Mouse (Mus musculus) G1E (cell line): Measurements from ENCODE around the gene Tomm34. TPM values are rescaled to one million over a fixed set of nuclear protein-coding genes. Genes with fewer than 3 reads are reported as not detected.

Source experiments
- ATAC-seq: 2 replicates; pipeline ENCODE4 v1.8.0; 2016; ENCODE audit warnings: mild to moderate bottlenecking; ENCODE audit not compliant: insufficient number of reproducible peaks, poor library complexity, low FRiP score, severe bottlenecking; ENCODE audit errors: extremely low read depth
- DNase-seq: peaks from one replicate; pipeline ENCODE4 v3.0.0; 2012; ENCODE audit warnings: low spot score
- H3K27me3 ChIP-seq: 2 replicates; pipeline ENCODE4 v1.6.1; 2012; ENCODE audit warnings: mild to moderate bottlenecking, low read length, inconsistent platforms; ENCODE audit not compliant: insufficient read depth
- H3K36me3 ChIP-seq: replicated peaks from 2 replicates; pipeline ENCODE3; 2012; ENCODE audit warnings: mild to moderate bottlenecking, inconsistent platforms
- H3K4me1 ChIP-seq: 2 replicates; pipeline ENCODE4 v1.6.1; 2012; ENCODE audit warnings: low read depth, low read length, inconsistent platforms, mixed read lengths; ENCODE audit not compliant: insufficient read depth
- H3K4me3 ChIP-seq: 2 replicates; pipeline ENCODE4 v1.5.1; 2012; ENCODE audit warnings: low read depth, mild to moderate bottlenecking, inconsistent platforms, low read length, moderate library complexity, mixed read lengths
- H3K9me3 ChIP-seq: replicated peaks from 2 replicates; pipeline ENCODE4 v1.6.1; 2012; ENCODE audit warnings: inconsistent platforms
- CTCF ChIP-seq: IDR thresholded peaks from 2 replicates; pipeline ENCODE4 v1.5.1; 2012; ENCODE audit warnings: low read depth, low read length, inconsistent platforms, mixed read lengths
- GATA1 ChIP-seq: IDR thresholded peaks from 2 replicates; pipeline ENCODE4 v1.6.1; 2012; ENCODE audit warnings: borderline replicate concordance, low read length, inconsistent platforms, mixed read lengths
- GATA2 ChIP-seq: IDR thresholded peaks from 2 replicates; pipeline ENCODE4 v1.6.1; 2012; ENCODE audit warnings: low read depth, low read length, inconsistent platforms, borderline replicate concordance
- POLR2AphosphoS5 ChIP-seq: IDR thresholded peaks from 2 replicates; pipeline ENCODE4 v1.6.1; 2012; ENCODE audit warnings: low read depth, low read length, inconsistent platforms; ENCODE audit not compliant: insufficient replicate concordance
- TAL1 ChIP-seq: conservative IDR thresholded peaks from 2 replicates; pipeline ENCODE4 v1.6.1; 2012; ENCODE audit warnings: low read depth, low read length, inconsistent platforms, mixed read lengths
- polyA plus RNA-seq: library from polyadenylated mRNA; stranded (reverse); fragments of >175 nt; gene quantifications from 2 replicates; pipeline ENCODE4 v1.2.3, GENCODE M21; 2012
- total RNA-seq, 2 experiments: library from RNA; stranded (forward) in 1 of 2; stranded (reverse) in 1 of 2; fragments of 200-1000 nt in 1 of 2; fragments of >200 nt in 1 of 2; fragmentation: Nextera tagmentation in 1 of 2; gene quantifications; 2 replicates each; pipeline ENCODE4 v1.2.3; 2014 to 2017

Tomm34 gene
- total and polyA plus RNA-seq, 3 experiments: 48.2 to 63.0 (median 61.0) TPM

DNA sequence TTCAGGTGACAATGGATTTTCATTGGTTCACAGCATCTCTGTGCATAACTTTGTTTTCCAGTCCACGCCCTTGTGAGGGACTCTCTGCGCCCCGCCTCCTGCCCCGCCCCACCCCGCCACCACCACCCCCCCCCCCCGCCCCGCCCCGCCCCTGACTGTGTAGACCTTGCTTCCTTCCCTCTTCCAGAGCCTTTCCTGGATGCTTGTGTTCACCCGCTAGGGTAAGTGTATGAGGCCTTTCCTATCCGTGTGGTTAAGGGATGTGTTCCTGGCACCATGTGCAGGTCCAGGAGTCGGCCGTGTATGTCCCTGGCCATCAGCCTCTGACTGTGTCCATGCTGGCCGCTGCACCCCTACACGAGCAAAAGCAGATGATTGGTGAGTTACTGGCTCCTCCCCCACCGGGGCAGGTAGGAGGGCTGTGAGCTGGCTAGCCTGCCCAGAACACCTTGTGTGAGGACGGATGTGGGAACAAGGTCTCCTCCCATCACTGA is 23.7 kb downstream of the Tomm34 start:
- H3K4me3 ChIP-seq: no peak overlapping the region; the same call in 1 of the 2 replicates
- H3K36me3 ChIP-seq: peaks cover 29% of the 10 kb centered on the region
- DNase-seq (no peak), ATAC-seq (no peak)
- H3K27me3 ChIP-seq: peaks cover 7% of the 10 kb centered on the region; the same call in 1 of the 2 replicates
- TF ChIP-seq TAL1: no peak
- TF ChIP-seq CTCF: no peak
- no peak for TF ChIP-seq POLR2AphosphoS5
- H3K9me3 ChIP-seq: no peaks in the 10 kb centered on the region
- peaks cover 3% of the 10 kb centered on the region for H3K4me1 ChIP-seq

DNA sequence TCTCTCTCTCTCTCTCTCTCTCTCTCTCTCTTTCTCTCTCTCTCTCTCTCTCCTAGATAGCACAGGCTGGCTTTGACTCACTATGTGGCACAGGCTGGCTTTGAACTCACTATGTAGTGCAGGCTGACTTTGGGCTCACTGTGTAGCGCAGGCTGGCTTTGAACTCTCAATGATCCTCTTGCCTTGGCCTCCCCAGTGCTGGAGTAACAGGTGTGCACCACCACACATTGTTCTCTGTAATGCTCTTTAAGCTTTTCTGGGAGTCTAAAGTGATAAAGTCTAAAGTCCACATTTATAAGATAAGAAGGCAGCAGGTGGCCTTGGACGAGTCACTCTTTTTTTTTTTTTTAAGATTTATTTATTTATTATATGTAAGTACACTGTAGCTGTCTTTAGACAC is 29.4 kb downstream of the Tomm34 start:
- TF ChIP-seq POLR2AphosphoS5 (no peak), GATA1 (no peak), GATA2 (no peak), CTCF (no peak)
- no peaks in the 10 kb centered on the region; the same call in 1 of the 2 replicates for H3K4me1 ChIP-seq
- no peaks in the 10 kb centered on the region for H3K9me3 ChIP-seq
- ATAC-seq (no peak), DNase-seq (no peak)
- H3K36me3 ChIP-seq: no peaks in the 10 kb centered on the region
- no peak overlapping the region for H3K4me3 ChIP-seq
- peaks cover 15% of the 10 kb centered on the region for H3K27me3 ChIP-seq

DNA sequence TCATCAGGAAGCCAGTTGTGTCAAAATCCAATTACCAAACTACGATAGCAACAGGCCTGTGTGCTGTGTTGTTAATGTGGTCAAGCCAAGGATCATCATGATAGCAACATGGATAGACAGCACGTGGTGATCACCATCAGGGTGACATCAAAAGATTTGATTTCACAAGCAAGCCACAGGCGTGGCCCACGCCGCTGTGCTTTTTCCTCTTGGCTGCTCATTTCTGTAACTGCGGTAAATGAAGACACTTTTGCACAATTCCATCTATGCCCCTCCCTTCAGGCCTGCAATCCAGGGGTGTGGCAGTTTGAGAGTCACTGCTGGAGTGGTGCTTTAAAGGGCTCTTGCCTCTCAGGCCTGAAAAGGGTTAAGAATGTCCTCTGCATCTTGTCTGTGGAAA is 30.0 kb downstream of the Tomm34 start:
- Histone ChIP-seq H3K36me3 (no peaks in the 10 kb centered on the region), H3K4me3 (no peak overlapping the region), H3K9me3 (no peaks in the 10 kb centered on the region), H3K4me1 (no peaks in the 10 kb centered on the region; the same call in 1 of the 2 replicates), H3K27me3 (peaks cover 16% of the 10 kb centered on the region)
- TF ChIP-seq GATA2: no peak
- TF ChIP-seq CTCF: no peak
- no peak for TF ChIP-seq GATA1
- TF ChIP-seq POLR2AphosphoS5: no peak
- no peak for TF ChIP-seq TAL1
- DNase-seq (no peak), ATAC-seq (no peak)

DNA sequence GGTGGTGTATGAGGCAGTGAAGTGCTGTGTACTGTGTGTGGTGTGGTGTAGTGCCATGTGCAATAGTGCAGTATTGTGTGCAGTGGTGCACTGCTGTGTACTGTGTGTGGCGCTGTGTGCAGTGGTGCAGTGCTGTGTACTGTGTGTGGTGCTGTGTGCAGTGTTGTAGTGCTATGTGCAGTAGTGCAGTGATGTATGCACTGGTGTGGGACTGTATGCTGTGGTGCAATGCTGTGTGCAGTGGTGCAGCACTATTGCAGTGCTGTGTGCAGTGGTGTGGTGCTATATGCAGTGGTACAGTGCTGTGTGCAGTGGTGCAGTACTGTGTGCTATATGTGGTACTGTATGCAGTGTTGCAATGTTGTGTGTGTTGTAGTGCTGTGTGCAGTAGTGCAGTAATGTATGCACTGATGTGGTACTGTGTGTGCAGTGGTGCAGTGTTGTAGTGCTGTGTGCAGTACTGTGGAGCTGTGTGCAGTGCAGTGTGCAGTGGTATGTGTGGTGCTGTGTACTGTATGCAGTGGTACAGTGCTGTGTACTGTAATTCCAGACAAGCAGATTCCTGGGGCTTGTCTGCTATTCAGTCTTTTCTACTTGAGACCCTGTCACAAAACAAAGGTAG is 32.5 kb downstream of the Tomm34 start:
- no peak for DNase-seq
- no peak for ATAC-seq
- Histone ChIP-seq H3K4me1 (no peaks in the 10 kb centered on the region; the same call in 1 of the 2 replicates), H3K9me3 (no peaks in the 10 kb centered on the region), H3K27me3 (peaks cover 18% of the 10 kb centered on the region), H3K36me3 (no peaks in the 10 kb centered on the region), H3K4me3 (peak overlapping the region; percentile 3; the same call in 1 of the 2 replicates)
- TF ChIP-seq POLR2AphosphoS5 (peak; percentile 91; the same call in 1 of the 2 replicates), GATA2 (no peak)

DNA sequence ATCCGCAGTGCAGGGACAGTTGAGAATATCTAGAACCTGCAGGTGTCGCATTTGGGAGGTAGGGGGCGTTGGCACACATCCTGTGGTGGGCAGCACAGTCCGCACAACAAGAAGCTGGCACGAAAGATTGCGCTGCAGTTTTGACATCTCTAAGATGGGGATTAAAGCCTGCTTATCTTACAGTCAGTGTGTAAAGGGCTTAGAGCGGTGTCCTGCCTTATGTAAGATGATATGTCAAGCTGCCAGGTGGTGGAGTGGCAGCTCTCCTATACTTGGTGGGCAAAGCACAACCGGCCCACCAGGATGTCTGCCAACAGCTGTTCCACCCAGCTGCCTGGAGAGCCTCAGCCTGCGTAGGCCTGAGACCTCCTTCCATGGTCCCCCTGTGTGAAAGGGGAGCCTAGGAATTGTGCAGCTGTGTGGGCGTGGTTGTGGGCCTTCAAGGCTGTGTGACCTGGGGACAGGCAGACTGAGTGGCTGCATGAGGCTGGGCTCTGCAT is 34.4 kb downstream of the Tomm34 start:
- 0 out of 2 replicates have a peak, but pooled peaks cover 4% of the 10 kb centered on the region for H3K9me3 ChIP-seq
- no peak overlapping the region for H3K4me3 ChIP-seq
- no peaks in the 10 kb centered on the region; the same call in 1 of the 2 replicates for H3K4me1 ChIP-seq
- DNase-seq (no peak), ATAC-seq (no peak)
- TF ChIP-seq CTCF: no peak
- TF ChIP-seq GATA2: no peak
- TF ChIP-seq POLR2AphosphoS5: no peak
- TF ChIP-seq TAL1: no peak
- no peak for TF ChIP-seq GATA1
- H3K27me3 ChIP-seq: peaks cover 20% of the 10 kb centered on the region
- no peaks in the 10 kb centered on the region for H3K36me3 ChIP-seq

DNA sequence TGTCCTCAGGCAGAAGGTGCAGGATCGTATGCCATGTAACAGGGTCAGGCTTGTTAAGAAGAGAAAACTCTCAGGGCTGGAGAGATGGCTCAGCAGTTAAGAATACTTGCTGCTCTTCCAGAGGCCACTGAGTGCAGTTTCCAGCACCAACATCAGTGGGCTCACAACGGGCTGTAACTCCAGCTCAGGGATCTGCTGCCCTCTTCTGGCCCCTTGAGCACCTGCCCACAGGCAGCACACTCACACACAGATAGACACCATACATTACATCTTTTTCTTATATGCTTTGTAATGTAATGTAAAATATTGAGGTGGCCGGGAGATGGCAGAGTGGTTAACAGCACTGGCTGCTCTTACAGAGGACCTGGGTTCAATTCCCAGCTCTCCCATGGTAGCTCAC is 38.0 kb downstream of the Tomm34 start:
- no peak for DNase-seq
- ATAC-seq: no peak
- TF ChIP-seq GATA1: no peak
- no peak for TF ChIP-seq TAL1
- no peak for TF ChIP-seq CTCF
- TF ChIP-seq GATA2: no peak
- no peak for TF ChIP-seq POLR2AphosphoS5
- no peaks in the 10 kb centered on the region for H3K36me3 ChIP-seq
- H3K9me3 ChIP-seq: 0 out of 2 replicates have a peak, but pooled peaks cover 4% of the 10 kb centered on the region
- no peaks in the 10 kb centered on the region for H3K4me1 ChIP-seq
- H3K4me3 ChIP-seq: no peak overlapping the region
- peaks cover 16% of the 10 kb centered on the region for H3K27me3 ChIP-seq
